Mouse (Mus musculus) embryonic fibroblast, embryonic 13.5 days (primary cell): Measurements from ENCODE around the gene Mlkl.

ENCODE experiments used
- CTCF ChIP-seq: IDR thresholded peaks from 2 replicates; pipeline ENCODE4 v1.5.1; 2011; ENCODE audit warnings: mild to moderate bottlenecking, control low read depth, low read length, moderate library complexity, borderline replicate concordance; ENCODE audit not compliant: insufficient read depth
- POLR2A ChIP-seq: IDR thresholded peaks from 2 replicates; pipeline ENCODE4 v1.6.1; 2011; ENCODE audit warnings: low read depth, mild to moderate bottlenecking, control low read depth, low read length, moderate library complexity

DNA sequence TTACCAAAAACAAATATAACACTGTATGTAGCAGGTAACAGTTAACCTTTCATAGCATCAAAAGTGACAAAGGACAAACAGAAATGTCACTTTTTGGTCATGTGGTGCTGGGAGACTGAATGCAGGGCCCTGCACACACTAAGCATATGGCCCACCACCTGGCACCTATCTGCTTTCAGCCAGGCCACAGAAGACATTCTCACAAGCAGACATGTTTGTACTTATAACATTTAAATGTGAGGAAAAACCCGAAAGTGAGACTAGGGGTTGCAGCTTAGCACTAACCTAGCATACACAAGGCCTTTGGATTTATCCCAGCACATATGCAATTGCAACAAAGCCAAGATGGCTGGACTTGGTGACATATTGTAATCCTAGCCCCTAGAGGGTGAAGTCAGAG lies 40.0 kb downstream of the Mlkl start:
- TF ChIP-seq POLR2A: no peak
- TF ChIP-seq CTCF: no peak
